Mouse (Mus musculus): Measurements from ENCODE around the gene Kcnd3. TPM values are rescaled to one million over a fixed set of nuclear protein-coding genes. Genes with fewer than 3 reads are reported as not detected.
A peak's percentile ranks its signal among the peaks of the same experiment; 100 is the strongest.
"Not testable (repeated sequence)": the region's sequence is repeated elsewhere in the genome, so short reads cannot be mapped to it uniquely, and the experiment has no call there.

Kcnd3 gene
- total RNA-seq, 2 experiments from 2014 or later = 5.1 to 5.8 TPM

- DNase-seq = not testable (repeated sequence)
Observed at GRCm38 (mm10) chr3:105700786-105701185, 248.7 kb downstream of the Kcnd3 start.

- DNase-seq = no peak
Observed at GRCm38 (mm10) chr3:105701399-105701798, 249.3 kb downstream of the Kcnd3 start.

- no peak for DNase-seq
Observed at GRCm38 (mm10) chr3:105703571-105703970, 251.4 kb downstream of the Kcnd3 start.

- DNase-seq = peak; percentile 87
Observed at GRCm38 (mm10) chr3:105704031-105705008, 252.2 kb downstream of the Kcnd3 start, which contains the start of gene Inka2. Gene Inka2 (plus strand): TSS chr3:105704599.

- DNase-seq = peak; percentile 78
Observed at GRCm38 (mm10) chr3:105705061-105705549, 253.0 kb downstream of the Kcnd3 start.

GRCm38 (mm10) chr3:105705561-105705960 is 253.4 kb downstream of the Kcnd3 start:
- no peak for DNase-seq

GRCm38 (mm10) chr3:105706366-105707020 is 254.4 kb downstream of the Kcnd3 start:
- DNase-seq = no peak

GRCm38 (mm10) chr3:105707590-105707989 is 255.5 kb downstream of the Kcnd3 start:
- DNase-seq = no peak

GRCm38 (mm10) chr3:105710246-105710645 is 258.1 kb downstream of the Kcnd3 start:
- no peak for DNase-seq

GRCm38 (mm10) chr3:105711741-105712140 is 259.6 kb downstream of the Kcnd3 start:
- no peak for DNase-seq

GRCm38 (mm10) chr3:105712827-105713226 is 260.7 kb downstream of the Kcnd3 start:
- no peak for DNase-seq

- DNase-seq = peak; percentile 57
Observed at GRCm38 (mm10) chr3:105714091-105714819, 262.1 kb downstream of the Kcnd3 start.

GRCm38 (mm10) chr3:105714820-105715167 is 262.7 kb downstream of the Kcnd3 start:
- no peak for DNase-seq

- DNase-seq = no peak
Observed at GRCm38 (mm10) chr3:105716353-105717000, 264.3 kb downstream of the Kcnd3 start.

- no peak for DNase-seq
Observed at GRCm38 (mm10) chr3:105717856-105718555, 265.9 kb downstream of the Kcnd3 start.

- DNase-seq = no peak
Observed at GRCm38 (mm10) chr3:105718746-105719145, 266.6 kb downstream of the Kcnd3 start.

- DNase-seq = no peak
Observed at GRCm38 (mm10) chr3:105719979-105720378, 267.8 kb downstream of the Kcnd3 start.

- no peak for DNase-seq
Observed at GRCm38 (mm10) chr3:105720514-105720913, 268.4 kb downstream of the Kcnd3 start.

GRCm38 (mm10) chr3:105721681-105722201 is 269.6 kb downstream of the Kcnd3 start:
- no peak for DNase-seq

- DNase-seq = no peak
Observed at GRCm38 (mm10) chr3:105722510-105722909, 270.4 kb downstream of the Kcnd3 start.
